Mouse (Mus musculus): ENCODE measurements around the gene Ccdc191.

- TF ChIP-seq TAL1 (IDR thresholded peaks at IDR 0.05; ENCODE audit: low read length) (no peak), GATA1 (IDR thresholded peaks at IDR 0.05; ENCODE audit: low read length) (no peak)
Measured at GRCm38 (mm10) chr16:43979328-43980109, 89.9 kb downstream of the Ccdc191 start, which contains the start of gene Zdhhc23.
